Mouse (Mus musculus) heart, postnatal 0 days (tissue): ENCODE data around the gene Ubxn10.

Source experiments
- CTCF ChIP-seq: IDR thresholded peaks from 2 replicates; pipeline ENCODE4 v1.5.1; 2016; ENCODE audit warnings: antibody characterized with exemption, control low read depth, low read depth
- EP300 ChIP-seq: IDR thresholded peaks from 2 replicates; pipeline ENCODE4 v1.6.1; 2016; ENCODE audit warnings: antibody characterized with exemption, low read depth

DNA sequence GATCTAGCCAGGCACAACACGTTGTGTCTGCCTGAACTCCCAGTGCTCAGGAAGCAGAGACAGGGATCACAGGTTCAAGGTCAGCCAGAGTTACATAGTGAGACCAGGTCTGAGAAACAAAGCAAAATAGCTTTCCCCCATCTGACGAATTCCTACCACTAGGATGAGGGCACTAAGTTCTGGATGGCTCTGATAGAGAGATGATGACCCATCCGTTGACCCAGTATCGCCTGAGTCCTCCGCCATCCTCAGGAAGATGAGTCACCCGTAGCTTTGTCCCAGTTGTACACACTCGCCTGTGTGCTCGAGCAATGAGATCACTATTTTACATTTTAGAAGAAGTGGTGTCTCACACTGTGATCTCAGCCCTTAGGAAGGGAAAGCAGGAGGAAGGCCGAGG is 25.3 kb upstream of the Ubxn10 start:
- no peak for TF ChIP-seq CTCF
- TF ChIP-seq EP300, result no peak
